Mouse (Mus musculus) adrenal gland, postnatal 36 days (tissue): ENCODE data around the gene Cntn5. TPM values are rescaled to one million over a fixed set of nuclear protein-coding genes. Genes with fewer than 3 reads are reported as not detected.

ENCODE experiments used
- DNase-seq, 2 experiments: peaks; one replicate each; pipeline ENCODE4 v3.0.0; 2021; ENCODE audit warnings: mixed read lengths in 1 of 2
- total RNA-seq, 2 experiments: library from RNA; stranded (reverse); gene quantifications; 2 replicates each; pipeline ENCODE4 v1.2.3; 2021

Gene Cntn5
- total RNA-seq, 2 experiments from 2014 or later, result not detected

DNA sequence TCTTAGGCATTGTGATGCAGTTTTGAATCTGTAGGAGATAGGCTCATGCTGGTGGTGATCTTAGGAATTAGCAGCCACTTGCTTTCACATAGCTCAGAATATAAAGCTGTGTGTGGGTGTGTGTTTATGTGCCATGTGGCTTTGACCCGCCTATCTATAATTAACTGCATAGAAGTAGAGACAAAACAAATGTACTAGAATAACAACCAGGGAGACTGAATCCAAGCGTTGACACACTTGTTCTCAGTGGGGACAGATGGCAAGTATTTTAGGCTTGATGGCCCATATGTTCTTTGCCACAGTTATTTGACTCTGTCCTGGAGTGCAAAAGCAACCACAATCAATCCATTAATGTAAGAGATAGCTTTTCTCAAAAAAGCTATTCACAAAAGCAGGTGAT, 678.6 kb downstream of the Cntn5 start:
- no peak for DNase-seq

DNA sequence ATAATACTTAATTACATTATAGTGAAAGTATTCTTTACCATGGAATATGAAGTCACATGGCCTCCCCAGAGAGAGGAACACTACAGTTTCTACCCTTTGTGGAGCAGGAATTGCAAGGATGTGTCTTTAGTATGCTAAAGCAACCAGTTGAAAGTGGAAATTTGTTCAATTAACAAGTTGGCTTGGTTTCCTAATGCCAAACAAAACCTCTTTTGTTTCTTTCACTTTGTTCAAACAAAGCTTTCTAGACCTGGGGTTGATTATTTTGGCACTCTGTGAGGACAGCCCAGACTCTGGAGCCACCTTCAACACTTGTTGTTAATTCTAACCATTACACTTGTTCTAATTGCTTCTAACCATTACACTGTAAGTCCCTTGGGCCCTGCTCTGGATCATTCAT, 718.5 kb downstream of the Cntn5 start:
- DNase-seq, result no peak

DNA sequence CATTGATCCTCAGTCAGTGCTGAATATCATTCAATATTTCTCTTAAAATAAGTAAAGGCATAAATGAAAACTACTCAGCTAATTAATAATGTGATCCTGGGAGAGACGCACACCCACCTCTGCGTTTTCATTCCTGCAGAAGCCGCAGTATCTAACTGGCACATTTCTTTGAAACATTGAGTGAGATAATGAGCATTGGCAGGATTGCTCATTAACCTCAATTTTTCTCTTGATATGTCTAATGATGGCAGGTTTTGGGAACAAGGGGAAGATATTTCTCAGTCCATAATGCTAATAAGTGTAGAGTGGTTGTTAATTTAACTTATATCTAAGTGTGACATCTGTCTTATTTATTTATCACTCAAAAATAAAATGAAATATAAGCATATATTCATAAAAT, 734.0 kb downstream of the Cntn5 start:
- no peak for DNase-seq

DNA sequence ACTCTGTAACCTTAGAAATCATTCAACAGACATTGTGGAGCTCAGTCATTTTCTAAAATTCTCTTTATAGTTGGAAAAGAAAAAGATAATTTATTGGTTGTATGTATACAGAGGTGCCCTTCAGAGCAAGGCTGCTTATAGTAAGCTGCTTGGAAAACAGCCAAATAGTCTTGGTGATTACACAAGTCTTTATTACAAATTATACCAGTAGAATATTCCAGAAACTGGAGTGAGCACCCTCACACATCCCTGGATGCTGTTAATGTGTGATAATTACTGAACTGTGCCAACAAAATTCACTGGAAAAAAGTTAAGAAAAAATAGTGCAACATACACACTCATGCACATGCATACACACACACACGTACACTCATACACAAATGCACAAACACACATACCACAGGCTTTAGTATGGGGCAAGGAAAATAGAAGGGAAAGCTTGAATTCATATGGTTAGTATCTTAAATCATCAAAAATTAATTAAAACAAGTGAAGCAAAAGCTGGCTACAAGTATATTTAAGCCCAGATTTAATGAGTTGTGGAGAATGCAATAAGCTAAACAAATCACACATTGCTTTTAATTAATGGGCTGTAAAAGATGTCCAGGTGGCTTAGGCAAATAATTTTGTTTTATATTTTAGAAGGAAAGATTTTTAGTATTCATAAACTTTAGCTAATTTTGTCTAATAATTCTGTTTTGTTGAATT, 783.1 kb downstream of the Cntn5 start:
- DNase-seq, result no peak

DNA sequence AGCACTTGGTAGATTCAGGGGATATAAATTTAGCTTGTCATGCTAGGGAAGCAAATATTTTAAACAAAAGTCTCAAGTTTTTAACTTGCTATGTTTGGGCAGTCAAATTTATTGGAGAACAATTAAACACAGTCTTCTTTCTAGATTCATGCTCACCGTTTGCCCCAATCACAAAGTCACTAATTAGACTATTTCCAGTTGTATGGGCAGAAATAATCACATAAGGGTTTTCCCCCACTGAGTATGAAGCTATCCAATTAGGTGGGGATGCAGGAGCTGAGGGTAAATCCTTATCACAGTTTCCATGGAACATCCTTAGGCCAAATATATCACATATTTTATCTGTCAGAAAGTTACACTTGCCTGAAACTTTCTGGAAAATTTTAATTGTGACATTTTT, 788.0 kb downstream of the Cntn5 start:
- DNase-seq, result no peak

DNA sequence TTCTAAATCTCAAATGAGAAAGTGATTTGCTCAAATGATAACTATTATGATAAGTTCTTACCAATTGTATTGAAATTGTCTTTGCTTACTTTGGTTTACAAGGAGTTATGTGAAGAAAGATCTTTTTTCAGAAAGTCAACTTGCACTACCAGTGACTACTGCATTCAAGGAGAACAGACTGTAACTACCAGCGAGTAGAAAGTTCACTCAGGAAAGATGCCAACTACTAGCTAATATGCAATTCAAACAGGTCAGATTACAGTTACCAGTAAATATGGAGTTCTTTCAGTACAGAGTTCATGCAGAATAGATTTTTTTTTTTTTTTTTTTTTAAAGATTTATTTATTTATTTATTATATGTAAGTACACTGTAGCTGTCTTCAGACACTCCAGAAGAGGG, 795.4 kb downstream of the Cntn5 start:
- DNase-seq, result no peak

- DNase-seq, result no peak
Measured at GRCm38 (mm10) chr9:10107861-10108260, 796.7 kb downstream of the Cntn5 start.

GRCm38 (mm10) chr9:10101812-10102440, 802.6 kb downstream of the Cntn5 start:
- DNase-seq, result no peak

DNA sequence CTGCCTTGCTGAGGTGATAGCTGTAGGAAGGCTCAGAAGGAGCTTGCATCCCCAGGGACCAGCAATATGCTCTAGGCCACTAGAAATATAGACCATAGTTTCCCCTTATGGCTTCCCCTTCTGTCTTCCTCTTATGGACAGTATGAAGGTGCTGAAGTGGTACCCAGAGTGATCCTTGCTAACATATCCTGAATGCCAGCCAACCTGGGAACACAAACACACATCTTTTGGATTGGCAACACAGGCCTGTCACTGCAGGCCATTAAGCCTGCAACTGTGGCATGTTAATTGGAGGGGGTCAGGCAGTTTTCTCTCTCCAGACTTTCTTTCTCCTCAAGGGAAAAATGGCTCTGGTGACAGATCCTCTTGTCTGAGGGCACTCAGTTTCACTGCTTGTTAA, 828.3 kb downstream of the Cntn5 start:
- DNase-seq, result no peak

DNA sequence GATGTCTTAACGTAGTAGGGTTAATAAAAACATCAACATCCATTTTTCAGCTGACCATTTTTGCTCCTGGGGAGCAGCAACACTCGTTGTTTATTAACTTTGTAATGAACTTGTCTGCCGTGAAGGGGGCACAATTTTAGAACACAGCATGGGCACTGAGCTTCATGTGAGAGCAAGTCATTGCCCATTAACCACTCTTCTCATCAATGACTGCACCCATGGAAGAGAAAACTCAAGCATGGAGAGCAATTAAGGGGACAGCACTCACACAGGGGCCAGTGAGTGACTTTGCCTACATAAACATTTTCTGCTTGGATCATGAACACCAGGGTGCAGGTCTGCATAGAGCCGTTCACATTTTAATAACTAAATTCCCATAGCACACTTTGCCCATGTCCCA, 831.2 kb downstream of the Cntn5 start:
- DNase-seq, result no peak

DNA sequence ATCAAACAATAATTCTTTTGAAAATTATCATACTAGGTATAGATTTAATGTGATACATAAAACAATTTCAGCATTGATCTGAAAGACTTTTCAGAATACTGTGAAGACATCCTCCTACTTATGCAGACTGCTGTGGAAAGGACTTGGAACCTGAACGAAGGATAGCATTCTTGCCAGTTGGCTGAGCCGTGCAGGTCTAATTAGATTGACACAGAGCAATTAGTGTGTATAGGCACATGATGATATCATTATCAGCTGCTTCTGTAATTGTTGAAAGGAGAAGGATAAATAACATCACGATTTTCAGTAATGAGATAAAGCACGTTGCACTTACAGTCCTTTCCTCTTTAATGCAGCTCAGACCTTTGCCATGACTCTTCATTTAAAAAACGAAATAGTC, 831.7 kb downstream of the Cntn5 start:
- DNase-seq, result no peak

DNA sequence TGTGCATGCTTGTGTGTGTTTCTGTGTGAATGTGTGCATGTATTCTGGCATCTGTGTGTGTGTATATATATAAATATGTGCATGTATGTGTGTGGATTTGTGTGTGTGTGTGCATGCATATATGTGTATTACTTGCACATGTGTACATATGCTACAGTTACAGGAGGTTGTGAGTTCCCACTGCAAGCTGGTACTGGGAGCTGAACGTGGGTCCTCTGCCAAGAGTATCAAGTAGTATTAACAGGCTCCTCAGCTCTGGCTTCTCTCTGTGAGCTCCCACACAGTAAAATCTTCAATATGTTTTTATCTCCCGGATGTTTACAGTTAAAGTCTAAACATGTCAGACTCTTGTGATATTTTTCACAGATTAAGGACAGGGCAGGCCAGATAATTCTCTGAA, 833.3 kb downstream of the Cntn5 start:
- DNase-seq, result no peak

- no peak for DNase-seq
Measured at GRCm38 (mm10) chr9:10044969-10045789, 859.4 kb downstream of the Cntn5 start.

GRCm38 (mm10) chr9:10043001-10043400, 861.6 kb downstream of the Cntn5 start:
- no peak for DNase-seq

- no peak for DNase-seq
Measured at GRCm38 (mm10) chr9:10015129-10015528, 889.4 kb downstream of the Cntn5 start.

GRCm38 (mm10) chr9:9984028-9984427, 920.5 kb downstream of the Cntn5 start:
- no peak for DNase-seq

DNA sequence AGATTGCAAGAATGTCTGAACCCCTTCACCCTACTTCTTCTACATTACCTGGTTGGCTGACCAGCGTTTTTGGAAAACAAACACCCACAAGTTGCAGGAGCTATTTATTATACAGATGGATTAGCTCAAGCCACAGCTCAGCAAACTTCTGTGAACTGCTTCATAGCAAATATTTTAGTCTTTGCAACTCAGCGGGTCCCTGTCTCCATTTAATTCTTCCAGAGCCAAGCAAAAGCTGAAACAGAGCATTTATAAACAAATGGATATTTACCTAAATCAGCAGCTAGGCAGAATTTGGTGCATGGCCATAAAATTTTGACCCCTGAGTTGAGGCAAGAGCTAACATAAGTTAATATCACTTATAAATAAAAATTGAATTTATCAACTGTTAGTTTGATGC, 921.4 kb downstream of the Cntn5 start:
- no peak for DNase-seq

- no peak for DNase-seq
Measured at GRCm38 (mm10) chr9:9965370-9965769, 939.2 kb downstream of the Cntn5 start.

DNA sequence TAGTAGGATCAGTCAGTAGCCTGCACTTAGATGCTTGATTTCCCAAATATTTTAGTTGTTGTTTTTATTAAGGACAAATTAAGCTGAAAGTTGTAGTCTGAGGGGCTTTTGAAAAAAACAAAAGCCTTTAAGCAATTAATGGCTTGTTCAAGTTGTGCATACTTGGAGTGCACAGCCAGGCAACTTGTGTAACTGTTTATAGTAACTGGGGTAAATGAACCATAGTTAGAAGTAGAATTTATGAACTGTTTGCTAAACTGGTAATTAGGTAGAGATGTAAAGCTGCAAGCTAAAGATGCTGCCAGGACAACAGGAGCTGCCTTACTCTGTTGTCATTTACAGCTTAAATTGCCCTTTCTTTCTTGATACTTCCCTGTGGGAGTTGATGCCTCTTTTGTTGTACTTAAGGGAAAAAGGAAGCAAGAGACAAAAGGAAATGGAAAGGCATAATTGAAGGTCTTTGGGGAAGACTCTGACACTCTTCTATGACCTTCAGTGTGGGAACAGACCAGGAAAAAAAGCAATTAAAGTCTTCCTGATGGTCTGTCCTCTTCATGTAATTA, 943.9 kb downstream of the Cntn5 start:
- DNase-seq, result no peak

DNA sequence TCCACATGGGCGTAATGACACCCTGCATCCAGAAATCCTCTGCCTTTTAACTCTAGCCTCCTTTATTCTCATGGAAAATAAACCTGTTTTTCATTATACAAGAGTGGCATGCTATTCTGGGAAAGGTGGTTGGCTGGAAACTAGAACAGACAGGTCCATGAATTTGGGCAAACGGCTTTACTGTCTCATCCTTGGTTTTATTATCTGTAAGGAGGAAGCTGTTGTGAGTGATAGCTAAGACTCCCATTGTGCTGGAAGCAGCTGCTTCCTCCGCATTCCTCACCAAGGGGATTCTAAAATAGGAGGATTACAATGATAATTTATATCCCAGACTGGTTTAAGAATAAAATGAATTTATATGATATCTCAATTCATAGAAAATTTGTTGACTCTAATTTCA, 955.2 kb downstream of the Cntn5 start:
- DNase-seq, result no peak

DNA sequence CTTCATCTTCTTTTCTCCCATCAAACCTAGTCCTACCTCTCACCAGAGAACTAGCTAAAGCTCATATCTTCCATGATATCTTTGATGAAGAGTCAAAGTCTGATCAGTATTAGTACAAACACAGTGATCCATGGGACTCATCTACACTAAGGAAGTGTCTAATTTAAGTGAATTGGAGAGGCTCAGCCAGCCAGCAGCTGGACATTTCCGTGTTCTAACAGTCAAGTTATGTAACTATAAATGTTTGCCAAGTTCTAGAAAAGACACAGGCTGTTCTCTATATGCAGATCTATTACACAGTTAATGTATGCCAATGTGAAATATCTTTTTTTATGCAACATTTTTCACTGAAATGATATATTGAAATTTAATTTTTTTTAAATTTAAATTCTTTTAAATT, 959.7 kb downstream of the Cntn5 start:
- DNase-seq, result no peak

- DNase-seq, result no peak
Measured at GRCm38 (mm10) chr9:9937444-9938436, 966.8 kb downstream of the Cntn5 start.
